Mouse (Mus musculus) kidney, adult 9 months (tissue): ENCODE results near the gene Olfr764-ps1.
"Not testable (repeated sequence)": the region's sequence is repeated elsewhere in the genome, so short reads cannot be mapped to it uniquely, and the experiment has no call there.

Experiments
- DNase-seq: peaks from one replicate; pipeline ENCODE4 v3.0.0; 2022

Gene Olfr764-ps1

GRCm38 (mm10) chr10:129039796-129040195 is at the start of gene Olfr764-ps1:
TSS of gene Olfr764-ps1 (minus strand) at chr10:129039896.
- no peak for DNase-seq

DNA sequence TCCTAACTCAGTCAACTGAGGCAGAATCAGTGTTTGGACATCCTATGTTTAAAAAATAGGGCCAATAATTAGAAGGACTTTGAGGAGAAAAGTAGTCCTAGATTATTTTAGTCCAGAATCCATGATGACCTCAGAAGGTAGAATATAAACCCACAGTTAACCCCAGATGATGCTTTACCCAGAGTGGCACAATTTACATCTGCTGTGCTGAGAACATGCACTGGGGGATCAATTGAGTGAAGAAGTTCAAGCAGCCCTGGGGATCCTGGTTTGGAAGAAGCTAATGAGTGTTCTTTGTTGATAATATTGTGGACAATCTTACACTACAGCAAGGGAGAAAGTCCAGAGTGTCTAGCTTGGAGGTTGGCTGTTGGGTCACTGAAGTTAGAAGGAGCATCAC is 43.1 kb upstream of the Olfr764-ps1 start, which contains the start of gene Olfr767:
Gene Olfr767 (minus strand): TSS at position 101 of the 400 bp plus-strand sequence.
- DNase-seq, result not testable (repeated sequence)

- no peak for DNase-seq
Observed at GRCm38 (mm10) chr10:129068877-129069276, 29.2 kb upstream of the Olfr764-ps1 start, which contains the start of gene Olfr766-ps1. TSS of gene Olfr766-ps1 (minus strand) at chr10:129068977.

DNA sequence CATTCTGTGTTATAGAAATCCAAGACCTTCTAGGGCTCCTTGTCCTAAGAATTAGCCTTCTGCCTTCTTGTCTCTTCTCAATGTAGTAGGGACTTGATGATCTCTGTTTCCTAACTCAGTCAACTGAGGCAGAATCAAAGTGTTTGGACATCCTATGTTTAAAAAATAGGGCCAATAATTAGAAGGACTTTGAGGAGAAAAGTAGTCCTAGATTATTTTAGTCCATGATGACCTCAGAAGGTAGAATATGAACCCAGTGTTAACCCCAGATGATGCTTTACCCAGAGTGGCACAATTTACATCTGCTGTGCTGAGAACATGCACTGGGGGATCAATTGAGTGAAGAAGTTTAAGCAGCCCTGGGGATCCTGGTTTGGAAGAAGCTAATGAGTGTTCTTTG is 10.2 kb upstream of the Olfr764-ps1 start, which contains the start of gene Olfr765:
Gene Olfr765 (minus strand): TSS at position 101 of the 400 bp plus-strand sequence.
- not testable (repeated sequence) for DNase-seq

DNA sequence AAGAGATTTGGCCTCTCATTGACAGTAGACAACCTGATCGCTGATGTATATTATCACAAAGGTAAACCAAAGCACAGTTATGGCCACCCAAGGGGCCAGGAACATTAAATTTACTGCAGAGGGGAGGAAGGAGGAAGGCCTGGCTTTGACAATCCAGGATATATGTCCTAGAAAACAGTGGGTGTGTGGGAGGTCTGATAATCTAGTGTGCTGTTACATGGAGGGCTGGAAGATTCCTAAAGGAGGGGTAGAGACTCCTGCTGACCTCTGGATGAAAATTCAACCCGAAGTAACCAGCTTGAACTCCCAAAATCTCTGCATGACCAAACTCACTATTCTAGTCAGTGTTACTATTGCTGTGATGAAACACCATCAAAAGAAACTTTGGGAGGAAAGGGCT is 11.4 kb downstream of the Olfr764-ps1 start:
- DNase-seq, result no peak

GRCm38 (mm10) chr10:129026018-129026662 is 13.6 kb downstream of the Olfr764-ps1 start:
- DNase-seq, result peak; percentile 50

GRCm38 (mm10) chr10:129023319-129023718 is 16.4 kb downstream of the Olfr764-ps1 start:
- no peak for DNase-seq

DNA sequence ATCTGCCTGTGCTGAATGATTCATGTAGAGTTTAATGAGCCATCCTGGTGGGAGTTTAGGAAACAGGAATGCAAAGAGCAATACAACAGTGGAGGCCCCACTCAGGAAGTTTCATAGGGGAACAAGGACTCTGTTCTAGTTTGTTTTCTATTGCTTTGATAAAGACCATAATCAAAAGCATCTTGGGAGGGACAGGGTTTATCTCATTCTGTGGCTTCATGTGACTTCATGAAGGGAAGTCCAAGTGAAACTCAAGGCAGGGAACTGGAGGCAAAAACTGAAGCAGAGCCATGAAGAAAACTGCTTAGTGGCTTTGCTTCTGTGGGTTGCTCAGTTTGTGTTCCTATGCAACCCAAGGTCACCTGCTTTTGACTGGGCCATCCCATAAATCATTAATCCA is 25.2 kb downstream of the Olfr764-ps1 start:
- DNase-seq, result no peak

DNA sequence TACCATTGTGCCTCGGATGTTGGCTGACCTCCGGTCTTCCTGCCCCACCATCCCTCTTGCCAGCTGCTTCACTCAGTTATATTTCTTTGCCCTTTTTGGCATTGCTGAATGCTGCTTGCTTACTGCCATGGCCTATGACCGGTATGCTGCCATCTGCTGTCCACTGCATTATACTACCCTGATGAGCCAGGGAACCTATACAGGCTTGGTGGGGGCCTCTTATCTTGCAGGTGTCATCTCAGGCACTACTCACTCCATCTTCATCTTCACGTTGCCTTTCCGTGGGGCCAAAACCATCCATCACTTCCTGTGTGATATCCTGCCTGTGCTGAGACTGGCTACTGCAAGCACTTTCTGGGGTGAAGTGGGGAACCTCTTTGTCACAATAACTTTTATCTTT is 28.2 kb downstream of the Olfr764-ps1 start:
- DNase-seq, result not testable (repeated sequence)

GRCm38 (mm10) chr10:129010288-129010841 is 29.3 kb downstream of the Olfr764-ps1 start, which contains the start of gene Olfr763:
TSS of gene Olfr763 (plus strand) at chr10:129010791.
- DNase-seq, result no peak

GRCm38 (mm10) chr10:129004032-129004920 is 35.4 kb downstream of the Olfr764-ps1 start:
- no peak for DNase-seq

DNA sequence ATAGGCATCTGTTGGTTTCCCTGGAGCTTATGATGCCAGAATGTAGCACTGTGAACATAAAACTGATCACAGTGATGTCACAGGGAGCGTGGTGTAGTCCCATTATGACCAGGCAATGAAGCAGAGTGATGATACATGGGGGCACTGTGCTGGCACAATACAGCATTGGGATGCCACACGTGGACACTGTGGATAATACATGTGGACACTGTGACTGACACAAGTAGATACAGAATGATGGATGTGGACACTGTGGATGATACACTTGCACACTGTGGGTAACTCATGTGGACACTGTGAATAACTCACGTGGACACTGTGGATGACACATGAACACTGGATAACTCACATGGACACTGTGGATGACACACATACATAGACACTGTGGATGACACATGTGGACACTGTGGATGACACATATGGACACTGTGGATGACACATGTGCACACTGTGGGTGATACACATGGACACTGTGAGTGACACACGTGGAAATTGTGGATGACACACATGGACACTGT is 43.1 kb downstream of the Olfr764-ps1 start:
- DNase-seq, result no peak

GRCm38 (mm10) chr10:128995796-128996195 is 43.9 kb downstream of the Olfr764-ps1 start:
- no peak for DNase-seq

DNA sequence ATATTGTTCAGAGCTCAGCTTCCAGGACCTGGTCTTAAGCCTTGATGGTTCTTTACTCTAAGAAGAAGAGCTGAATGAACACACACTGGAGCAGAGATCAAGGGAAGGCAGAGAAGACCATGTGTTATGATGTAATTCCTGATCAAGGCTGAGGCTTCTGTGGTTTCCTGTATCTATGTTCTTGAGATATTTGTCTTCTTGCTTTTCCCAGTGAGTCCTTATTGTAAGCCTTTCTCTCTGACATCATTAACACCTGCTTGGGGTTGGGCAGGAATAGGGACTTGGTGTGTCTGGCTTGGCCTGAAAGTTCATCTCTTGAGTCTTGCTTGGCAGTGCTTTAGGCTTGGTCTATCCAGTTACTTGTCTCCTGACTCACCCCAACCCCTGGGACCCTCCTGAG is 48.7 kb downstream of the Olfr764-ps1 start:
- no peak for DNase-seq

- DNase-seq, result not testable (repeated sequence)
Observed at GRCm38 (mm10) chr10:128990129-128990850, 49.4 kb downstream of the Olfr764-ps1 start.

GRCm38 (mm10) chr10:128989131-128989530 is 50.6 kb downstream of the Olfr764-ps1 start, which contains the start of gene Olfr9:
TSS of gene Olfr9 (plus strand) at chr10:128989431.
- DNase-seq, result not testable (repeated sequence)
